Mouse (Mus musculus) midbrain, embryonic 11.5 days (tissue): ENCODE measurements around the gene Mrpl54. TPM values are rescaled to one million over a fixed set of nuclear protein-coding genes. Genes with fewer than 3 reads are reported as not detected.

Source experiments
- ATAC-seq: fragments of 200-750 bp; cut with Nextera tagmentation; 2 replicates; pipeline ENCODE4 v1.8.0; 2017; ENCODE audit warnings: moderate TSS enrichment, moderate library complexity; ENCODE audit not compliant: low FRiP score
- DNase-seq: peaks from one replicate; pipeline ENCODE4 v3.0.0; 2015; ENCODE audit warnings: low spot score; ENCODE audit errors: missing footprints
- H3K27ac ChIP-seq: fragments of 300-500 bp; sonication (generic); 2 replicates; pipeline ENCODE4 v1.5.1; 2014; ENCODE audit warnings: low read depth, low read length
- H3K27me3 ChIP-seq: fragments of 300-500 bp; sonication (generic); 2 replicates; pipeline ENCODE4 v1.6.1; 2014; ENCODE audit warnings: mild to moderate bottlenecking, low read length, moderate library complexity, mixed read lengths; ENCODE audit not compliant: control insufficient read depth, insufficient read depth
- H3K36me3 ChIP-seq: fragments of 300-500 bp; sonication (generic); 2 replicates; pipeline ENCODE4 v1.6.1; 2014; ENCODE audit warnings: mild to moderate bottlenecking, low read length, moderate library complexity, mixed read lengths; ENCODE audit not compliant: control insufficient read depth, insufficient read depth
- H3K4me1 ChIP-seq: fragments of 300-500 bp; sonication (generic); 2 replicates; pipeline ENCODE4 v1.6.1; 2014; ENCODE audit warnings: low read length; ENCODE audit not compliant: control insufficient read depth, insufficient read depth
- H3K4me2 ChIP-seq: fragments of 300-500 bp; sonication (generic); 2 replicates; pipeline ENCODE4 v1.6.1; 2014; ENCODE audit warnings: mild to moderate bottlenecking, moderate library complexity
- H3K4me3 ChIP-seq: fragments of 300-500 bp; sonication (generic); 2 replicates; pipeline ENCODE4 v1.5.1; 2014; ENCODE audit warnings: low read depth, low read length
- H3K9ac ChIP-seq: fragments of 300-500 bp; sonication (generic); 2 replicates; pipeline ENCODE4 v1.6.1; 2014; ENCODE audit warnings: low read length
- H3K9me3 ChIP-seq: fragments of 300-500 bp; sonication (generic); 2 replicates; pipeline ENCODE4 v1.6.1; 2016; ENCODE audit warnings: low read length; ENCODE audit not compliant: control insufficient read depth
- WGBS: fragments of 180-500 bp; shearing (Covaris S2); extraction: QIAGEN DNeasy Blood & Tissue Kit; methylation state at CpG from one replicate; pipeline ENCODE4 v1.1.7; 2014; 5-methylcytosine and 5-hydroxymethylcytosine counted together
- polyA plus RNA-seq: library from polyadenylated mRNA; unstranded; fragments of >200 nt; fragmentation: Nextera tagmentation; extraction: Ambion mirVana; gene quantifications from 2 replicates; pipeline ENCODE4 v1.2.1, GENCODE M21; 2014

Mrpl54 gene
- polyA plus RNA-seq, 1 experiment from 2014 or later: 205 TPM

DNA sequence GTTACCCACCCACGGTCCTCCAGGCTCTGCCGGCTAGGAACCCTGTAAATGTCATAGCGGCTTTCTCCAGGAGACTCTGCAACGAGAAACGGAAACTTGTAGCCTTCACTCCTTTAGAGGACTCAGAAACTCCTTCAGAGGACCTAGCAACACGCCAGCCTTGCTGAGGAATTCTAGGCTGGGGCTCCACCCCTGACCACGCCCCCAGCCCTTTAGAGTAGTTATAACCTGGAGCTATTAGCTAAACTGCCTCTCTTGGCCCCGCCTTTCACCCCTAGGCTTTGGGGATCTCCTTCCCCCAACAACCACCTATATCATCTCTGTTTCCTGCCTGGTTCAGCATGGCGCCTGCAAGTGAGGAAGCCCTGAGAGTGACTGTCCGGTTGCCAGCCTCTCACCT lies 12.8 kb upstream of the Mrpl54 start:
- DNase-seq (no peak), ATAC-seq (no peak)
- no peak overlapping the region for H3K9ac ChIP-seq
- no peaks in the 10 kb centered on the region for H3K9me3 ChIP-seq
- H3K4me2 ChIP-seq: no peak overlapping the region
- H3K4me1 ChIP-seq: no peaks in the 10 kb centered on the region
- no peak overlapping the region for H3K27ac ChIP-seq
- H3K36me3 ChIP-seq: no peaks in the 10 kb centered on the region
- H3K4me3 ChIP-seq: no peak overlapping the region
- peaks cover 13% of the 10 kb centered on the region for H3K27me3 ChIP-seq
- 48% methylated on average over 10 of the region's 10 CpGs for WGBS

DNA sequence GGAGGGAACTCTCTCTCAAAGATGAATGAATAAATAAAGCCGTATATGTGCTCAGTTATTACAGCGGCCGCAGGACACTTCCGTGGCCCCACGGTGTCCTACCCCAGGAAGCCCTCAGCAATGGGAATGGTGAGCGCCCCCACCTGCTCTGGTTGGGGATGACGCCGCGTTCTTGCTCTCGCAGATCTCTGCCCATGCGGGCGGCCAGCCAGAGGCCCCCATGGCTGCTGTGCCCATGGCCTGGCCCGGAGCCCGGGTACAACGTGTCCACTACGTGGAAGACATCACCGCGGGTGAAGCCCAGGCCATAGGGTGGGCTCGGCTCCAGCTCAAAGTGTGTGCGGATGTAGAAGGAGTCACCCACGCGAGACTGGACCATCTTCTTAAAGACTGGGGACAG lies 10.9 kb upstream of the Mrpl54 start:
- peaks cover 4% of the 10 kb centered on the region for H3K36me3 ChIP-seq
- WGBS: 78% methylated on average over 22 of the region's 22 CpGs
- no peak overlapping the region for H3K9ac ChIP-seq
- ATAC-seq (no peak), DNase-seq (no peak)
- H3K27me3 ChIP-seq: no peaks in the 10 kb centered on the region
- no peaks in the 10 kb centered on the region for H3K4me1 ChIP-seq
- no peak overlapping the region for H3K27ac ChIP-seq
- no peak overlapping the region for H3K4me3 ChIP-seq
- H3K9me3 ChIP-seq: no peaks in the 10 kb centered on the region
- H3K4me2 ChIP-seq: no peak overlapping the region

DNA sequence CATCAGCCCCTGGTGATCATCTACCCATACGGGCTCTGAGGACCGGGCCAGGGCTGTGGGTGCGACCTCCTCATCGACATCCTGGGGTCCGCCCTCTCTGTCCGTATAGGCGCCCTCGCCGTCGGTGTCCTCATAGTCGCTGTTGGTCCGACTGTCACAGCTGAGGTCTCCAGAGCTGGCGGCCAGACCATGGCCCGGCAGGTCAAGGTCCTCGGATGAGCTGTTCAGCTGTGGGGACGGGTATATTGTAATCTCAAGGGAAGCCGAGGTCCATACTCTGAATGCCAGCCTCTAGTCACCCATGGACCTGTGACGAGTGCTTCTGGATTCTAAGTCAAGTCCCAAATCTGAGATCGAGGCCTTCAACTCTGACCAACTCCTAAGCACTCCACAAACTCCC lies 7.1 kb upstream of the Mrpl54 start:
- Histone ChIP-seq H3K9me3 (no peaks in the 10 kb centered on the region), H3K4me2 (no peak overlapping the region), H3K36me3 (peaks cover 8% of the 10 kb centered on the region), H3K27me3 (no peaks in the 10 kb centered on the region), H3K9ac (no peak overlapping the region), H3K27ac (no peak overlapping the region), H3K4me3 (no peak overlapping the region), H3K4me1 (peaks cover 4% of the 10 kb centered on the region)
- no peak for DNase-seq
- 96% methylated on average over 19 of the region's 19 CpGs for WGBS
- no peak for ATAC-seq

DNA sequence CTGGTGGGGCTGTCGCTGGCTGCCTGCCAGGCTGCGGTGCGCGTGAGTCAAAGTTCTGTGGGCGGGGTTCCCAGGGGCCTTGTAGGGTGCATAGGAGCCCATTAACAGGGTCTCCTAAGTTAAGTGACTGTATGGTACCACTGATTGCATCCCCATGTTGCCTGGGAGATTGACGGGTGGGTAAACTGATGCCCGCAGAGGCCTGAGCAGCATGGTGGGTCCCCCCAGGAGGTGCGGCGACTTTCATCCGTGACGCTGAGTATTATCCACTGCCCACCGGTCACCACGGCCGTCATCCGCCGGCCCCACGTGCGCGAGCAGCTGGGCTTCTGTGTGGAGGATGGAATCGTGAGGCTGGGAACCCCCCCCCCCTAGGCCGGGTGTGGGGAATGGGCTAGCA lies 5.6 kb upstream of the Mrpl54 start:
- no peaks in the 10 kb centered on the region for H3K9me3 ChIP-seq
- 94% methylated on average over 21 of the region's 21 CpGs for WGBS
- H3K27ac ChIP-seq: no peak overlapping the region
- peaks cover 9% of the 10 kb centered on the region for H3K4me1 ChIP-seq
- peaks cover 8% of the 10 kb centered on the region for H3K36me3 ChIP-seq
- no peak overlapping the region for H3K9ac ChIP-seq
- DNase-seq (no peak), ATAC-seq (no peak)
- H3K27me3 ChIP-seq: no peaks in the 10 kb centered on the region
- no peak overlapping the region for H3K4me3 ChIP-seq
- H3K4me2 ChIP-seq: no peak overlapping the region

DNA sequence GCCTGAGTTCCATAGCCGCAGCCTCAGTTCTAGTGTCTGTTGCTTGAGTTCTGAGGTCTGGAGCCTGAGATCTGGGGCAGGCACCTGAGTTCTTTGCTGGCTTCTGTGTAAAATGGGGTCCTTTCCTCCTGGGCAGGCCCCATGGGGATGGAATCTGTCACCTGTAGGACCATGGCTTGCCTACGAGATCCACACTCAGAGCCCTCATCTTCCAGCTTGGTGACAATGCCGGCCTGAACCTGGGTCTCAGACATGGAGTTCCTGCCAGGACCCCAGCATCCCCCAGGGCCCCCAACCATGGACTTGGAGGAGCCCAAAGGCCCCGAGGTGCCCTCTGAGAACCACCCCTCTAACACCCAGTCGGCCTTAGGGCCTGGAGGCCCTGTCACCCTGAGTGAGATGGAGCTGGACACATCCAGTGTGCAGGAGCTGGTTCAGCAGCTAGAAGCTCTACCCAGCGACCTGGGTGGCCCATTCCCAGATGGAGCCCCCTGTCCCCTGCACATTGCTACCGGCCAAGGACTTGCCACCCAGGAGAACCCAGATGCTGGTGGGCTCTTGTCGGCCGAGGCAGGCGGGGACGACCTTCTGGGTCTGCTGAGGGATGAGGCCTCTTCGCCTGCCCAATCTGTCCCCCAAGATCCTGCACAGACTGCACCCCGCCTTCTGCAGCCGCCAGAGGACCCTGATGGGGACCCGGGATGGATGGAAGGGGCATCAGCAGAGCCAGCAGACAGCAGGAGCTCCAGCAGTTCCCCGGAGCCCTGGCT lies 2.1 kb upstream of the Mrpl54 start:
- WGBS: 84% methylated on average over 16 of the region's 16 CpGs

DNA sequence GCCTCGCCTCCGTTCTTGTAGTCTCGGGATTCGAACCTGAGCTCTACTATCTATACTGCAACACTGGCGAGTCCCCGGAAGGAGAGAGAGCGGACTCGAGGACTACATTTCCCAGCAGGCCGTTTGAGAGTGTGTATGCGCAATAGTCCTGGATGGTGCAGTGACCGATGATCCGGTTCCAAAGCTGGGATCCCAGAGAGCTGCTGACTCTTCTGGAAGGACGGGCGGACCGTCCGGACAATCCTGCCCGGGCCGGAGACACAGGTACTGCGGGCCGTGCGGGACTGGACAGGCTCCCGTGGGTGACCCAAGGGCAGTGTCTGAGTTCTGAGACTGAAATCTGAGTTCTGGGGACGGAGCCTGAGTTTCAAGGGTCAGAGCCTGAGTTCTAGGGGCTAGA lies 1.3 kb upstream of the Mrpl54 start:
- DNase-seq: peak; percentile 97
- Histone ChIP-seq H3K4me1 (peaks cover 17% of the 10 kb centered on the region), H3K4me3 (peak overlapping the region; percentile 62), H3K27me3 (no peaks in the 10 kb centered on the region), H3K36me3 (peaks cover 12% of the 10 kb centered on the region), H3K4me2 (peak overlapping the region; percentile 67), H3K27ac (no peak overlapping the region), H3K9ac (peak overlapping the region; percentile 83), H3K9me3 (no peaks in the 10 kb centered on the region)
- 3% methylated on average over 23 of the region's 23 CpGs for WGBS
- ATAC-seq: peak; percentile 38

More for the DNA sequence above, 2.1 kb upstream of the Mrpl54 start:
- DNase-seq (no peak), ATAC-seq (no peak)
- H3K27me3 ChIP-seq: no peaks in the 10 kb centered on the region
- H3K4me1 ChIP-seq: peaks cover 17% of the 10 kb centered on the region
- H3K9ac ChIP-seq: peak overlapping the region; percentile 83
- H3K36me3 ChIP-seq: peaks cover 17% of the 10 kb centered on the region
- peak overlapping the region; percentile 62 for H3K4me3 ChIP-seq
- H3K27ac ChIP-seq: no peak overlapping the region
- peak overlapping the region; percentile 67 for H3K4me2 ChIP-seq
- no peaks in the 10 kb centered on the region for H3K9me3 ChIP-seq

DNA sequence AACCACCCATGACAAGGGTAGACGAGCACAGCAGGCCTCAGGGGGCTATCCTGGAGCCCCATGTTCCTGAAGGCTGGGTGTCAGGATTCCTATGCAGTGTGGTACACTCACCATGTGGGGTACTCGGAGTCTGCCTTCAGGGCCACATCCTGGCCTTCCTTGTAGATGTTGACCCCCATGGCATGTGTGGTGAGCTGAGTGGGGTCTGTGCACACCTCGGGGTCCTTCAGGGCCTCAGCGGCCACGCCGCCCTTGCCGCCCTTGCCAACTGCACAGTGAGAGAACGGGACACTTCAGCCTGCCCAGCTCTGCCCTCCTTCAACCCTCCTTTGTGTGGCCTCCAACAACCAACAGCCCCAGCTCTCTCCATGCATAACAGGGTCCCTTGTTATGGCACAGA lies 1.2 kb downstream of the Mrpl54 start:
- Histone ChIP-seq H3K4me3 (no peak overlapping the region), H3K27ac (no peak overlapping the region), H3K9me3 (no peaks in the 10 kb centered on the region), H3K4me2 (peak overlapping the region; percentile 73), H3K9ac (peak overlapping the region; percentile 88), H3K4me1 (peaks cover 17% of the 10 kb centered on the region), H3K27me3 (no peaks in the 10 kb centered on the region), H3K36me3 (peaks cover 9% of the 10 kb centered on the region)
- no peak for ATAC-seq
- WGBS: 96% methylated on average over 8 of the region's 8 CpGs
- no peak for DNase-seq

DNA sequence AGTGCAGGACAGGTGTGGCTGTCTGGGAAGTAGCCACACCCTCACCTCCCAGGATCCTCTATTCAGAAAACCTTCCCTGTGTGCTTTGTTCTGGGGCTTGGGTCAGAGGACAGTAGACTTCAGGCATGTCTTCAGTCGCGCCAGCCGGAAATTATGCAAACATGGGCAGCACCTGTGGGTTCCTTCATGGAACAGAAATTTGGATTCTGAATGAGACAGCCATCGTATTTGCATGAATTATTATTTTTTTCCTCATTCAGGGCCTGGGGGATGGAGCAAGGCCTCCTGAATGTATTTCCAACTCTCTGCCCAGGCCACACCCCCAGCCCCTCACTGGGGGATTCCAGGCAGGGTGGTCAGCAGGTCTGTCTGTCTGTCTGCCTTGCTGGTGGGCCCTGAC lies 5.7 kb downstream of the Mrpl54 start:
- peaks cover 9% of the 10 kb centered on the region for H3K36me3 ChIP-seq
- H3K27ac ChIP-seq: no peak overlapping the region
- no peak overlapping the region for H3K9ac ChIP-seq
- no peak overlapping the region for H3K4me2 ChIP-seq
- DNase-seq (no peak), ATAC-seq (no peak)
- H3K9me3 ChIP-seq: no peaks in the 10 kb centered on the region
- H3K4me1 ChIP-seq: peaks cover 20% of the 10 kb centered on the region
- H3K4me3 ChIP-seq: no peak overlapping the region
- peaks cover 30% of the 10 kb centered on the region for H3K27me3 ChIP-seq
- WGBS: 98% methylated on average over 4 of the region's 4 CpGs

DNA sequence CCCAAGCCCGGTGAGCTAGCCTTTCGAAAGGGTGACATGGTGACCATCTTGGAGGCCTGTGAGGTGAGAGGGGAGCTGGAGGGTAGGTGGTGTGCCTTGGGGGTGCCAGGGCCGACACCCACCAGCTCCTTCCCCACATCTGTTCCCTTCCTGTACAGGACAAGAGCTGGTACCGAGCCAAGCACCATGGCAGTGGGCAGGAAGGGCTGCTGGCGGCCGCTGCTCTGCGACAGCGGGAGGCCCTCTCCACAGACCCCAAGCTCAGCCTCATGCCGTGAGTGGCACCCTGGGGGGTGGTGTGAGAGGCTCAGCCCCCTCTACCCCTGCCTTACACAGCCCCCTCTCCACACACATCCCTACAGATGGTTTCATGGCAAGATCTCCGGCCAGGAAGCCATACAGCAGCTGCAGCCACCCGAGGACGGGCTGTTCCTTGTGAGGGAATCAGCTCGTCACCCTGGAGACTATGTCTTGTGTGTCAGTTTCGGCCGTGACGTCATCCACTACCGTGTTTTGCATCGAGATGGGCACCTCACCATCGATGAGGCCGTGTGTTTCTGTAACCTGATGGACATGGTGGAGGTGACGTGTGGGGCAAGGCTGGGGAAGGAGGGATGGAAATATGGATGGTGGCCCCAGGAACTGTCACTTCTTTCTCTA lies 7.4 kb downstream of the Mrpl54 start:
- ATAC-seq: peak; percentile 12; the same call in 1 of the 2 replicates
- no peak for DNase-seq
- Histone ChIP-seq H3K4me3 (no peak overlapping the region), H3K4me1 (peaks cover 12% of the 10 kb centered on the region; the same call in 1 of the 2 replicates), H3K9me3 (no peaks in the 10 kb centered on the region), H3K27me3 (peaks cover 34% of the 10 kb centered on the region), H3K4me2 (no peak overlapping the region; the same call in 1 of the 2 replicates), H3K9ac (0 out of 2 replicates have a peak overlapping the region, but pooled peaks have one; percentile 12), H3K27ac (no peak overlapping the region), H3K36me3 (peaks cover 3% of the 10 kb centered on the region)
- WGBS: 44% methylated on average over 21 of the region's 21 CpGs
